In the genomic region with DNA sequence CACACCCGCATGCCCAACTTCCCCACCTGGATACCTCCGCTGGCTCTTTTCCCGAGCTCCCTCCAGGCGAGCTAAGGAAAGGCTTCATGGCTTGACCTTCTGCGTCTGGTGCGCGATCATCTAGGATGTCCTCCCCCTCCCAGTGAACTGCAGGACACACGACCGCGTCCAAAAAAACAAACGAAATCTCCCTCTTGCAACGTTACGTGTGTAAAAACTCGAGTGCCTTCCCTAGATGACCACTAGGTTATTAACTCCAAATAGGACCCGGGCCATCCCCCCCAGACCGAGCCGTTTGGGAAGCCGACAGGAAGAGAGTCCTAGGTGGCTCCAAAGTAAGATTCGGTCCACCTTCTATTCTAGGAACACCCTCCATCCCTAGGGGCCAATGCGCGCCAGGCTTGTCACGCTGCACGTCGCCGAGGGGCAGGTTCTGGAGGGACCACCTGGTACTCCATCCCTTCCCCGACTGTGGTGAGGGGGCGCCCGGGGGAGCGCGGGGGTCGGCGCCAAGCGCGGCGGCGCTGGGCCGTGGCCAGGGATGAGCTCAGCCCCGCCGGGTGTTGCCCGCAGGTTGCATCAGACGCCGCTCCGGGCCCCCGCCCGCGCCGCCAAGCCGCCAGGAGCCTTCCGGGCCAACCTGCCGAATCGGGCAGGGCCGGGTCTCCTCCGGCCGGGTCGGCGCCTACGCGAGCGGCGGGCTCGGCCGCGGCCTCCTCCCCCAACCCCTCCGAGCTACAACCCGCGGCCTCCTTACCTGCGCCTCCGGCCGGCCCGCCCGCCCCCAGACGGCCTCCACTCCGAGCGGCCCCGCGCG, we compare ENCODE assay signal across 8 mouse cellular contexts. TPM values are rescaled to one million over a fixed set of nuclear protein-coding genes. Genes with fewer than 3 reads are reported as not detected.
DNase-seq lines count a peak whose midpoint lies in the region; ATAC-seq and TF ChIP-seq lines count a peak whose summit lies in the region.

No protein-coding gene starts in this region.

- H3K27me3 ChIP-seq in E14TG2a.4 (ENCODE audit: insufficient read depth, low read length) = no peaks in the 10 kb centered on the region
- H3K27me3 ChIP-seq in embryonic facial prominence, embryonic 11.5 days (ENCODE audit: control insufficient read depth, insufficient read depth, low read length) = no peaks in the 10 kb centered on the region
- no peaks in the 10 kb centered on the region for H3K27me3 ChIP-seq in kidney, embryonic 15.5 days
- no peaks in the 10 kb centered on the region for H3K27me3 ChIP-seq in midbrain, postnatal 0 days (ENCODE audit: insufficient read depth, low read length)

- H3K9me3 ChIP-seq in E14TG2a.4 (ENCODE audit: low read length) = peaks cover 10% of the 10 kb centered on the region
- no peaks in the 10 kb centered on the region for H3K9me3 ChIP-seq in embryonic facial prominence, embryonic 11.5 days (replicated peaks; ENCODE audit: control insufficient read depth, low read length)
- H3K9me3 ChIP-seq in kidney, embryonic 15.5 days (replicated peaks) = no peaks in the 10 kb centered on the region
- no peaks in the 10 kb centered on the region for H3K9me3 ChIP-seq in midbrain, postnatal 0 days (ENCODE audit: low read length)

- DNase-seq in adrenal gland, postnatal 14 days = peak; percentile 84
- DNase-seq in embryonic facial prominence, embryonic 11.5 days (ENCODE audit: low spot score) = peak; percentile 53
- peak; percentile 65 to 79 for DNase-seq in heart, adult 18-20 months
- DNase-seq in liver = peak; percentile 73
- DNase-seq in midbrain, postnatal 0 days (ENCODE audit: low spot score) = peak; percentile 65
- DNase-seq in urinary bladder, postnatal 25 days (ENCODE audit: low spot score) = peak; percentile 64

- peak overlapping the region; percentile 89 for H3K4me3 ChIP-seq in E14TG2a.4 (replicated peaks; ENCODE audit: low read length)
- peak overlapping the region; percentile 89 for H3K4me3 ChIP-seq in embryonic facial prominence, embryonic 11.5 days (ENCODE audit: low read depth, low read length)
- H3K4me3 ChIP-seq in kidney, embryonic 15.5 days (replicated peaks) = peak overlapping the region; percentile 92
- peak overlapping the region; percentile 87 for H3K4me3 ChIP-seq in midbrain, postnatal 0 days (ENCODE audit: low read depth, low read length)

- WGBS in embryonic facial prominence, embryonic 11.5 days = under 1% methylated on average over 53 of the region's 77 CpGs
- WGBS in kidney, embryonic 15.5 days = under 1% methylated on average over 77 of the region's 77 CpGs
- under 1% methylated on average over 68 of the region's 77 CpGs for WGBS in midbrain, postnatal 0 days

- H3K27ac ChIP-seq in embryonic facial prominence, embryonic 11.5 days (replicated peaks; ENCODE audit: low read depth, low read length) = peak overlapping the region; percentile 72
- peak overlapping the region; percentile 90 for H3K27ac ChIP-seq in kidney, embryonic 15.5 days
- peak overlapping the region; percentile 87 for H3K27ac ChIP-seq in midbrain, postnatal 0 days (ENCODE audit: low read depth, low read length)

- no peak for TF ChIP-seq CTCF in E14TG2a.4 (conservative IDR thresholded peaks at IDR 0.05; ENCODE audit: low read length)
- peak; percentile 51 for TF ChIP-seq CTCF in midbrain, postnatal 0 days (IDR thresholded peaks at IDR 0.05)

- H3K36me3 ChIP-seq in E14TG2a.4 (ENCODE audit: insufficient read depth, low read length) = peaks cover 10% of the 10 kb centered on the region
- H3K36me3 ChIP-seq in embryonic facial prominence, embryonic 11.5 days (replicated peaks; ENCODE audit: control insufficient read depth, insufficient read depth, low read depth, low read length) = no peaks in the 10 kb centered on the region
- H3K36me3 ChIP-seq in kidney, embryonic 15.5 days = peaks cover 3% of the 10 kb centered on the region; the same call in 1 of the 2 replicates
- H3K36me3 ChIP-seq in midbrain, postnatal 0 days (ENCODE audit: insufficient read depth, low read length) = no peaks in the 10 kb centered on the region

- peak overlapping the region; percentile 89 for H3K9ac ChIP-seq in embryonic facial prominence, embryonic 11.5 days (replicated peaks; ENCODE audit: low read length)
- H3K9ac ChIP-seq in kidney, embryonic 15.5 days = peak overlapping the region; percentile 90
- peak overlapping the region; percentile 93 for H3K9ac ChIP-seq in midbrain, postnatal 0 days (replicated peaks; ENCODE audit: low read length, poor library complexity, severe bottlenecking)

- peak; percentile 95 for ATAC-seq in embryonic facial prominence, embryonic 11.5 days (replicated peaks; ENCODE audit: insufficient number of reproducible peaks, low FRiP score, low TSS enrichment, low read depth)
- peak; percentile 92 for ATAC-seq in kidney, embryonic 15.5 days (replicated peaks; ENCODE audit: low FRiP score)
- peak; percentile 82 for ATAC-seq in midbrain, postnatal 0 days (ENCODE audit: low FRiP score)

- H3K4me2 ChIP-seq in embryonic facial prominence, embryonic 11.5 days (ENCODE audit: low read depth, low read length) = peak overlapping the region; percentile 60
- H3K4me2 ChIP-seq in kidney, embryonic 15.5 days = peak overlapping the region; percentile 72
- H3K4me2 ChIP-seq in midbrain, postnatal 0 days (ENCODE audit: low read depth, low read length, poor library complexity, severe bottlenecking) = peak overlapping the region; percentile 77

- H3K4me1 ChIP-seq in E14TG2a.4 (replicated peaks; ENCODE audit: low read depth, low read length) = peaks cover 36% of the 10 kb centered on the region
- 0 out of 2 replicates have a peak, but pooled peaks cover 2% of the 10 kb centered on the region for H3K4me1 ChIP-seq in embryonic facial prominence, embryonic 11.5 days (ENCODE audit: control insufficient read depth, insufficient read depth, low read length)
- peaks cover 22% of the 10 kb centered on the region for H3K4me1 ChIP-seq in kidney, embryonic 15.5 days
- H3K4me1 ChIP-seq in midbrain, postnatal 0 days (ENCODE audit: insufficient read depth, low read length) = peaks cover 8% of the 10 kb centered on the region; the same call in 1 of the 2 replicates

RNA-seq across cellular contexts. Expression of a gene that starts 0.5 kb away (rescaled TPM):
- total RNA-seq in adrenal gland, postnatal 14 days (2021) = 52.4 and 53.7 TPM in 2 replicates
- polyA plus RNA-seq in embryonic facial prominence, embryonic 11.5 days (2014; fragmentation: Nextera tagmentation; extraction: Ambion mirVana) = 36.3 and 37.4 TPM in 2 replicates
- total RNA-seq in heart, adult 18-20 months (2021) = 10 to 100 TPM; 25.4 to 25.5 TPM
- polyA plus RNA-seq in kidney, embryonic 15.5 days (2015; fragmentation: Nextera tagmentation; extraction: Ambion mirVana) = 37.4 and 41.5 TPM in 2 replicates
- total RNA-seq in midbrain, postnatal 0 days (2014; rRNA removed) = 13.9 and 31.9 TPM in 2 replicates
- 10.8 and 12.8 TPM in 2 replicates for polyA plus RNA-seq in midbrain, postnatal 0 days (2015; fragmentation: Nextera tagmentation; extraction: Ambion mirVana)

Comparison
In these comparisons a context has a peak if more than half of its experiments do, and no peak if none do; other contexts are left out.
1. Peak in every context shown above with its lines: DNase-seq, ATAC-seq, H3K4me3 ChIP-seq and H3K27ac ChIP-seq.